Mouse (Mus musculus) lung, adult 2 months (tissue): ENCODE data around the gene Ap4e1.

Experiments used
- CTCF ChIP-seq: fragments of 200-500 bp; IDR thresholded peaks from 2 replicates; pipeline ENCODE4 v1.5.1; 2011; ENCODE audit warnings: mild to moderate bottlenecking, low read length, control low read depth; ENCODE audit not compliant: insufficient read depth
- POLR2A ChIP-seq: fragments of 200-500 bp; IDR thresholded peaks from 2 replicates; pipeline ENCODE4 v1.6.1; 2011; ENCODE audit warnings: low read depth, mild to moderate bottlenecking, control low read depth, low read length, borderline replicate concordance; ENCODE audit errors: extremely low read depth

GRCm38 (mm10) chr2:127077611-127078010 lies 69.1 kb downstream of the Ap4e1 start:
- TF ChIP-seq POLR2A = no peak
- no peak for TF ChIP-seq CTCF
